Mouse (Mus musculus) bone marrow, adult 2 months (tissue): Measurements from ENCODE around the gene Olfr1008. TPM values are rescaled to one million over a fixed set of nuclear protein-coding genes. Genes with fewer than 3 reads are reported as not detected.
"Not testable (repeated sequence)": the region's sequence is repeated elsewhere in the genome, so short reads cannot be mapped to it uniquely, and the experiment has no call there.

ENCODE experiments used
- H3K27ac ChIP-seq: fragments of 200-500 bp; 2 replicates; pipeline ENCODE4 v1.5.1; 2012; ENCODE audit warnings: low read depth, mild to moderate bottlenecking, control low read depth, inconsistent platforms, low read length; ENCODE audit not compliant: control insufficient read depth, poor library complexity, insufficient read depth
- H3K4me1 ChIP-seq: fragments of 200-500 bp; 2 replicates; pipeline ENCODE4 v1.6.1; 2011; ENCODE audit warnings: low read length; ENCODE audit not compliant: control insufficient read depth, insufficient read depth
- H3K4me3 ChIP-seq: fragments of 200-500 bp; replicated peaks from 2 replicates; pipeline ENCODE3; 2011; ENCODE audit warnings: mild to moderate bottlenecking, low read depth, low read length, control low read depth; ENCODE audit not compliant: control insufficient read depth
- CTCF ChIP-seq: fragments of 200-500 bp; IDR thresholded peaks from 2 replicates; pipeline ENCODE4 v1.5.1; 2011; ENCODE audit warnings: low read length, control low read depth; ENCODE audit not compliant: control insufficient read depth, insufficient read depth
- POLR2A ChIP-seq: fragments of 200-500 bp; IDR thresholded peaks from 2 replicates; pipeline ENCODE4 v1.6.1; 2011; ENCODE audit warnings: low read depth, mild to moderate bottlenecking, control low read depth, low read length, borderline replicate concordance; ENCODE audit not compliant: control insufficient read depth
- WGBS: fragments of 180-500 bp; shearing (Covaris S2); methylation state at CpG from one replicate; pipeline ENCODE4 v1.1.7; 2018; 5-methylcytosine and 5-hydroxymethylcytosine counted together
- polyA plus RNA-seq: library from polyadenylated mRNA; stranded (reverse); fragments of >200 nt; gene quantifications from 2 replicates; pipeline ENCODE4 v1.2.4, GENCODE M21; 2011; ENCODE audit warnings: low replicate concordance; ENCODE audit not compliant: missing spikeins, insufficient read depth, insufficient read length

Olfr1008 gene
- not detected in 2 replicates for polyA plus RNA-seq

DNA sequence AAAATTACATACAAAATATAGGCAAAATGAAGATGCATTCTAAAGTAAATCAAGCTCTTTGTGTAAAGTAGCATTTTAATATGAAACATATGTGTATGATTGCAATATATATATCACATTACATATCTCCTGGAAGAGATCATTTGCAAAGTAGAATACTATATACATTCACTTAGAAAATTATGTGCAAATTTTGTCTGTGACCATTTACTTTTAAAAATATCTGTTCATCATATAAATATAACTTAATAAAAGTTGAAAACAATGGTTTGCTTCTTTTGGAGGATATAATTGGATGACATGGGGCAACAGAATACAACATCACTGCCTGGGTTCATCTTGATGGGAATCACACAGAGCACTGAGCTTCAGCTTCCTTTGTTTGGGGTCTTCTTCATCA, at the start of gene Olfr1008:
Gene Olfr1008, plus strand, starts transcription at position 301 of the 400 bp plus-strand sequence.
- Histone ChIP-seq H3K4me3 (no peak within 1 kb of the TSS), H3K4me1 (no peaks in the 10 kb centered on the region), H3K27ac (no peak within 1 kb of the TSS)
- TF ChIP-seq CTCF (no peak), POLR2A (no peak)

GRCm38 (mm10) chr2:85650604-85651003, 38.6 kb upstream of the Olfr1008 start, which contains the start of gene Olfr1002:
TSS of gene Olfr1002 (minus strand) at chr2:85650704.
- H3K4me1 ChIP-seq = no peaks in the 10 kb centered on the region
- no peak within 1 kb of the TSS for H3K27ac ChIP-seq
- WGBS = 89% methylated on average over 1 of the region's 1 CpGs
- TF ChIP-seq CTCF (no peak), POLR2A (no peak)
- H3K4me3 ChIP-seq = no peak within 1 kb of the TSS

GRCm38 (mm10) chr2:85664355-85664754, 24.9 kb upstream of the Olfr1008 start, which contains the start of gene Olfr154:
TSS of gene Olfr154 (minus strand) at chr2:85664455.
- not testable (repeated sequence) for H3K4me1 ChIP-seq, H3K4me3 ChIP-seq, H3K27ac ChIP-seq

- H3K4me1 ChIP-seq = no peaks in the 10 kb centered on the region
- TF ChIP-seq CTCF (no peak), POLR2A (no peak)
- H3K4me3 ChIP-seq = no peak within 1 kb of the TSS
- no peak within 1 kb of the TSS for H3K27ac ChIP-seq
Observed at GRCm38 (mm10) chr2:85678667-85679066, 10.6 kb upstream of the Olfr1008 start, which contains the start of gene Olfr1006. TSS of gene Olfr1006 (minus strand) at chr2:85678767.

- H3K4me3 ChIP-seq, H3K27ac ChIP-seq, H3K4me1 ChIP-seq: not testable (repeated sequence)
- 48% methylated on average over 2 of the region's 2 CpGs for WGBS
Observed at GRCm38 (mm10) chr2:85710680-85711079, 21.4 kb downstream of the Olfr1008 start.

DNA sequence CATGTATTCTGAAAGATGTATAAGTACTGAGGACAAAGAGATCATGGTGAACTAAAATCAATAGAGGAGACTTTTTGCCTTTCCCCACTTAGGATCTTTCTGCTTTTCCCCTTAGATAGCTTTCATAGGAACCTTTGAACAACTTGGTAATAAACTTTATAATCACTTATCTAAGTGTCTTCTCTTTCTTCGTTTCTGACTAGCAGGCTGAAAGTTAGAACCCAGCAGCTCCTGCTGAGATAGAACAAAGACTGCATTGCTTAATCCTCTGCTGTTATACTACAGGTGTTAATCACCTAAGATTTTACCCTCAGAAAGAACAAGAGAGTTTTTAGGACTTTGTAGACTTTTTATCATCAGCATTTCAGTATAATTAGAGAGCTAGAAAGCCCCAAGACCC, 21.9 kb downstream of the Olfr1008 start:
- WGBS = 22% methylated on average over 1 of the region's 1 CpGs
- Histone ChIP-seq H3K4me1 (no peaks in the 10 kb centered on the region), H3K4me3 (no peak overlapping the region), H3K27ac (no peak overlapping the region)
- TF ChIP-seq CTCF = no peak
- TF ChIP-seq POLR2A = no peak

DNA sequence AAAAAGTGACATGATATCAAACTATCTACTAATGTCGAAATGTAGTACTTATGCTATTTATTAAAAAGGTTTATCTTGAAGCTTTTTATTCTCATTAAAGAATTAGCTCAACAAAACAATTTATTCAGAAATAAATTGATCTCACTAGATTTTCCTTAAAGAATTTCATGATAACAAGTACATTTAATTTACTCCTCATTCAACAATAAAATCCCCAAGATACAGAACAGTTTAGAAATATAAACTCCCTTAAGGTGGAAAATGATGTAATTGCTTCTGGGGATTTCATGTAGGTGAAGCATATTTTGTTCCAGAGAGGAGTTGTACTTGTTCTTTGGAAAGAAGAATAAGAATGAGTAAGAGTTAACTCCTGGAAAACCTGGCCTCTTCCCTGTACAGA, 25.9 kb downstream of the Olfr1008 start, which contains the start of gene Olfr1009:
Gene Olfr1009, plus strand, starts transcription at position 301 of the 400 bp plus-strand sequence.
- TF ChIP-seq POLR2A (no peak), CTCF (no peak)
- Histone ChIP-seq H3K4me3 (no peak within 1 kb of the TSS), H3K27ac (no peak within 1 kb of the TSS), H3K4me1 (no peaks in the 10 kb centered on the region)
- WGBS = 74% methylated on average over 1 of the region's 1 CpGs

- Histone ChIP-seq H3K4me1 (no peaks in the 10 kb centered on the region), H3K4me3 (no peak overlapping the region), H3K27ac (no peak overlapping the region)
- TF ChIP-seq CTCF (no peak), POLR2A (no peak)
- WGBS = 7% methylated on average over 3 of the region's 3 CpGs
Observed at GRCm38 (mm10) chr2:85725793-85726192, 36.6 kb downstream of the Olfr1008 start.

Other genes starting within 250 kb of the Olfr1008 start
- not detected in 2 replicates for gene Olfr995, start 245.8 kb upstream of the Olfr1008 start, polyA plus RNA-seq
- gene 4833423E24Rik, start 170.4 kb upstream of the Olfr1008 start, polyA plus RNA-seq = not detected in 2 replicates
- gene Olfr996, start 110.2 kb upstream of the Olfr1008 start, polyA plus RNA-seq = not detected in 2 replicates
- gene Olfr998, start 100.5 kb upstream of the Olfr1008 start, polyA plus RNA-seq = not detected in 2 replicates
- not detected in 2 replicates for gene Olfr1000, start 77.5 kb upstream of the Olfr1008 start, polyA plus RNA-seq
- gene Olfr1002, start 38.7 kb upstream of the Olfr1008 start, polyA plus RNA-seq = not detected in 2 replicates
- gene Olfr154, start 25.0 kb upstream of the Olfr1008 start, polyA plus RNA-seq = not detected in 2 replicates
- not detected in 2 replicates for gene Olfr1006, start 10.7 kb upstream of the Olfr1008 start, polyA plus RNA-seq
- not detected in 2 replicates for gene Olfr1009, start 26.0 kb downstream of the Olfr1008 start, polyA plus RNA-seq
- gene Olfr1012, start 73.3 kb downstream of the Olfr1008 start, polyA plus RNA-seq = not detected in 2 replicates
- not detected in 2 replicates for gene Olfr1013, start 77.7 kb downstream of the Olfr1008 start, polyA plus RNA-seq
- gene Olfr1014, start 83.3 kb downstream of the Olfr1008 start, polyA plus RNA-seq = 0.52 TPM in 1 of 2 replicates, not detected in the other
- gene Olfr1015, start 92.6 kb downstream of the Olfr1008 start, polyA plus RNA-seq = not detected in 2 replicates
- gene Olfr1016, start 113.1 kb downstream of the Olfr1008 start, polyA plus RNA-seq = not detected in 2 replicates
- not detected in 2 replicates for gene Olfr1018, start 129.0 kb downstream of the Olfr1008 start, polyA plus RNA-seq
- not detected in 2 replicates for gene Olfr1019, start 156.1 kb downstream of the Olfr1008 start, polyA plus RNA-seq
- gene Olfr1020, start 157.6 kb downstream of the Olfr1008 start, polyA plus RNA-seq = not detected in 2 replicates
- gene Olfr1022, start 179.2 kb downstream of the Olfr1008 start, polyA plus RNA-seq = not detected in 2 replicates
- gene Olfr1023, start 196.2 kb downstream of the Olfr1008 start, polyA plus RNA-seq = not detected in 2 replicates
- not detected in 2 replicates for gene Olfr1024, start 215.6 kb downstream of the Olfr1008 start, polyA plus RNA-seq
- not detected in 2 replicates for gene Olfr1025-ps1, start 225.8 kb downstream of the Olfr1008 start, polyA plus RNA-seq
- not detected in 2 replicates for gene Olfr1026, start 232.1 kb downstream of the Olfr1008 start, polyA plus RNA-seq